Mouse (Mus musculus) cortical plate, adult 2 months (tissue): ENCODE data around the gene Tnfrsf1a.

Experiments
- CTCF ChIP-seq: fragments of 200-500 bp; IDR thresholded peaks from 2 replicates; pipeline ENCODE4 v1.5.1; 2011; ENCODE audit warnings: mild to moderate bottlenecking, control low read depth, low read length; ENCODE audit not compliant: insufficient read depth; ENCODE audit errors: extremely low read depth
- POLR2A ChIP-seq: fragments of 200-500 bp; IDR thresholded peaks from 2 replicates; pipeline ENCODE4 v1.6.1; 2011; ENCODE audit warnings: mild to moderate bottlenecking, low read length, control low read depth; ENCODE audit not compliant: insufficient read depth; ENCODE audit errors: extremely low read depth

- no peak for TF ChIP-seq CTCF
- no peak for TF ChIP-seq POLR2A
Measured at GRCm38 (mm10) chr6:125367758-125368371, 18.7 kb downstream of the Tnfrsf1a start.
